Mouse (Mus musculus) cerebellum, adult 11-12 months (tissue): ENCODE measurements around the gene Elmo3.
A peak's percentile ranks its signal among the peaks of the same experiment; 100 is the strongest.

Experiments used
- DNase-seq: peaks from one replicate; pipeline ENCODE4 v3.0.0; 2022

Gene Elmo3

DNA sequence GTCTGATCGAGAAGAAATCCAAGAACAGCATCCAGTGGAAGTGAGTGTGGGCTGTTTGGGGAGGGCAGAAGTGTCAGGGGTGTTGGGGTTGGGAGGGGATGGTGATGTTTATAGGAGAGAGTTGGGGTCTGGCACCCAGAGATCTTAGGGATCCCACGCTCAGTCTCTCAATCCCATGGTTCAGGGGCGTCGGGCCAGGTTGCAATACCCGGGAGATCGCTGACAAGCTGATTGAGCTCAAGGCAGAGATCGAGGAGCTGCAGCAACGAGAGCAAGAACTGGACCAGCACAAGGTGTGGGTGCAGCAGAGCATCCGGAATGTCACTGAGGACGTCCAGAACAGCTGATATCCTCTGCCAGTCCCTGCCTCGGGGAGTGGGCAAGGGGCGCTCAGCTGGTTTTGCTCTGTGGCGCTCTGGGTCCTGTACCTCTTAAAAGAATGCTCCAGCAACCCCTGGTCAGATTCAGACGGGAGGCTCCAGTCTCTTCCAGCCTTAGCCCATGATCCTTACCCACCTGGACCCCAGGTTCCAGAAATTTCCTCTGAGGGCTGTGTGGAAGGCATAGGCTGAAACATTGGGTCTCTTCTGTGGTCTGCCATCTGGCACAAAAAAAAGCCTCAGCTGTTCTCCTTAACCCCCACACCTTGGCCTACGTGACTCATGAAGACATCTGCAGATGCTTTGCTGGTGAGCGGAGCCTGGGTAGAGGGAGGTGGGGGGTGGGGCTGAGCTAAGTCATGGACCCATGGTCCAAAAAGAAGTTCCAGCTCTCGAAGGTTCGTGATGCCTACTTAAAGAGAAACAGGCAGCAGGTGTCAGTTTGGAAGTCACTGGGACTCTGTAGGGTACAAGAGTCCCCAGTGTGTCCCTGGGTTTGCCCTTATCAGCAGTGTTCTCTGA, 6.8 kb upstream of the Elmo3 start:
- DNase-seq = peak; percentile 54

DNA sequence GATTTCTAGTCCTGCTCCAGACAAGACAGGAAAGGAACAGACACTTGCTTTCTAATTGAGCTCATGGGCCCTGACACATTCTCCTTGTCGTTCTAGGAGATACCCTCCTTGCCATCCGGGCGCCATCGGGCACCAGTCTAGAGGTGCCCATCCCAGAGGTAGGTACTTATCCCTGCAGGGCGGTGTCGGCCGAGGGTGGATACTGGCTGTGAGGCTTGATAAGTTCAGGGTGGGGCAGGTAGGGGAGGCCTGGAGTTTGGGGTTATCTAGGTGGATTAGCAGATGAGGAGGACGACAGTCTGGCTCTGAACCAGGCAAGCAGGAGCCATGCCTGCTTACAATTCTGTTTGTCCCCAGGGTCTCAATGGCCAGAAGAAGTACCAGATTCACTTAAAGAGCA, 5.4 kb upstream of the Elmo3 start:
- no peak for DNase-seq

DNA sequence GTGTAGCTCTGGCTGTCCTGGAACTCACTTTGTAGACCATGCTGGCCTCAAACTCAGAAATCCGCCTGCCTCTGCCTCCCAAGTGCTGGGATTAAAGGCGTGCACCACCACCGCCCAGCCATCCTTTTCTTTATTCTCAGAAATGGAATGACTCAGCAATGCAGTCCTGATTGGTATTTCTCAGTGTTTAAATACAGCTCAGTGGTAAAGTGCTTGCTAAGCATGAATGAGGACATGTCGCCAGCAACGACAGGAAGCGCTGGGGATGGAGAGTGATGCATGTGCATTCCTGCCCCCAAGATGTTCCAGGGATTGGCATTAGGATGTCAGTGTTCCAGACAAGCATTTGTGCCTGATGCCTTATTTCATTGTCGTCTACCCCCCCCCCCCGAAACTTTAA, 2.0 kb upstream of the Elmo3 start:
- DNase-seq = no peak

DNA sequence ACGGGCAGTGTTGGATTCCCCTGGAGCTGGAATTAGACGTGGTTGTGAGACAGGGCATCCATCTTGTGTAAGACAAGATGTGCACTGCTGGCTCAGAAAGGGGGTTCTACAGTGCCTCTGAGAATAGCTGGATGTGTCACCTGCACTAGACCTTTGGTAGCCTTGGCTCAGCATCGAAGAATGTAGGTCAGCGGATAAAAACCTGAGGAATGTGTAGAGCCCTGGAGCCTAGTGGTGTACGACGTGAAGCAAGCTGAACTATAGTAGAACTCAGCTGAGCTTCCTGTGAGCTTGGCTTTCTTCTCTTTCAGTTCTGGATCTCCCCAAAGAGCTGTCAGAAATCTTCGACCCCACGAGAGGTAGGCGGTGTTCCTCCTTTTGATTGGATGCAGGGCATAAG, 1.5 kb upstream of the Elmo3 start:
- no peak for DNase-seq

DNA sequence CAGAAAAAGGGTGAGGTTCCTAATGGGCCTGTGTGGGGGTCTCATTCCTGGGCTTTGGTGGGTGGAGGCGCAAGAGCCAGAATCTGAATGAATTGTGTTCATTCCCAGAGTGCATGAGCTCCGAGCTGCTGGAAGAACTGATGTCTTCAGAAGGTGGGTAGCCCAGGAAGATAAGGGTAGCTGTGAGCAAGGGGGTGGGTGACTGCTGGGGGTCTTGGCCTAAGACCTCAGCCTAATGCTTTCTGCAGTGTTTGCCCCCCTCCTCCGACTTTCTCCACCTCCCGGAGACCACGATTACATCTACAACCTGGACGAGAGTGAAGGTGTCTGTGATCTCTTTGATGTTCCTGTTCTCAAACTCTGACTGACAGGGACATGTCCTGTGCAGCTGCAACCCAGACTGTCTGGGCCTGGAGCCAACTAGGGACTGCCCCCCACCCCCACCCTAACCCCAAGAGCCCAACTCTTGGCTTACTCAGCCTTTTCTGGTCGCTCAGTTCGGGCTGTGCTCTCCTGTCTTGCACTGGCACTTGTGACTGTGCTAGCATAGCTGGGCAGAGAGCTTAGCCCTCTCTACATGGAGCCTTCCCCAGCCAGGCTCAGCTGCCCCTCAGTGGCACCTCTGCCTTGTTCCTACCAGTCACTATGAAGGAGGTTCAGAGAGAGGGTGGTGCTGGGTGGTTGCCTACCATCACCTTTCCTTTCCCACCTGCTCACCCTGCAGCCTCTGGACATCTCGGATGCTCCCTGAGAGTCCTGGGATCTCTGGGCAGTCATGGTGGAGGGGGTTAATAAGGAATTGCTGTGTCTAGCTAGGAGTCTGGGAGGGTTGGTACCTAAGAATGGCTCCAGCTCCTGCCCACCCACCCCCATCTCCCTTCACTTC, 833 bp upstream of the Elmo3 start:
- no peak for DNase-seq

DNA sequence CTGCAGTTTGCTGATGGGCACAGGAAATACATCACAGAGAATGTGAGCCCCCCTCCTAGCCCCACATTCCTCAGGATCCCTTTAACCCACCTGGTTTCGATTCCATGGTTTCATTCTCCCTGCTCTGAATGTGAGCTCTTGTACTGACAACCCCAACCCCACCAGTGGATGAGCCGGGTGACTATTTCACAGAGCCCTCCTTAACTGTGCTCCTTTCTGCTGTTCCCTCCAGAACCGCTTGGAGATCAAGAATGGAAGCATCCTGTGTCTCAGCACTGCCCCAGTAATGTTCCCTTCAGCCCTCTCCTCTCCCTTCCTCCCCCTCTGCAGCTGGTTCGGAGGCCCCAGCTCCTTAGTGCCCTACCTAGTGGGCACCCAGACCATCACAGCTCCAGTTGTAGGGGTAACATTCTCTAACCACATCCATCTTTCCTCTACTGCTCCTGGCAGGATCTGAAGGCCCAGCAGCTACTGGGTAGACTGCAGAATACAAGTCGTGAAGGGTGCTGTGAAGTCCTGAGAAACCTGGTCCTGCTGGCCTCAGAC, 818 bp downstream of the Elmo3 start:
- peak; percentile 56 for DNase-seq

DNA sequence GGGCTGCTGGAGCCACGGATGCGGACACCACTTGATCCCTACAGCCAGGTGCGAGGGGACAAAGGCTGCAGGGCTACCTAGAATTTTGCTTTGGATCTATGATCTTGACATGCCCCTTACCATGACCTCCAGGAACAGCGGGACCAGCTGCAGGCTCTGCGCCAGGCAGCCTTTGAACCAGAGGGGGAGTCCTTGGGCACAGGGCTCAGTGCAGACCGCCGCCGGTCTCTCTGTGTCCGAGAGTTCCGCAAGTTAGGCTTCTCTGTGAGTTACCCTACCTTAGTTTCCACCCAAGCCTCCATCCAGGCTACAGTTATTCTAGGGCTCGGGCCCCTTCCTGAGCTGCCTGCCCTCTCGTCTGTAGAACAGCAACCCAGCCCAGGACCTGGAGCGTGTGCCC, 2.3 kb downstream of the Elmo3 start:
- DNase-seq = peak; percentile 60

DNA sequence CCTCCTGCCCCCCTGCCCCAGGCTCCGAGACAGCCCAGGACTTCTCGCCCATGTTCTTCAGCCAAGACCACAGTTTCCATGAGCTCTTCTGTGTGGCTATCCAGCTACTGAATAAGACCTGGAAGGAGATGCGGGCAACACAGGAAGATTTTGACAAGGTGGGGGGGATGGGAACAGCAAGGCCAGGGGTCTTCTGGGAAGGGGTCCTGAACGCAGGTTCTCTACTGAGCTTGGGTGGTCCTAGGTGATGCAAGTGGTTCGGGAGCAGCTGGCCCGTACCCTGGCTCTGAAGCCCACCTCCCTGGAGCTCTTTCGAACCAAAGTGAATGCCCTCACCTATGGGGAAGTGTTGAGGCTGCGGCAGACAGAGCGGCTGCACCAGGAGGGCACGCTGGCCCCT, 3.0 kb downstream of the Elmo3 start:
- peak; percentile 69 for DNase-seq

DNA sequence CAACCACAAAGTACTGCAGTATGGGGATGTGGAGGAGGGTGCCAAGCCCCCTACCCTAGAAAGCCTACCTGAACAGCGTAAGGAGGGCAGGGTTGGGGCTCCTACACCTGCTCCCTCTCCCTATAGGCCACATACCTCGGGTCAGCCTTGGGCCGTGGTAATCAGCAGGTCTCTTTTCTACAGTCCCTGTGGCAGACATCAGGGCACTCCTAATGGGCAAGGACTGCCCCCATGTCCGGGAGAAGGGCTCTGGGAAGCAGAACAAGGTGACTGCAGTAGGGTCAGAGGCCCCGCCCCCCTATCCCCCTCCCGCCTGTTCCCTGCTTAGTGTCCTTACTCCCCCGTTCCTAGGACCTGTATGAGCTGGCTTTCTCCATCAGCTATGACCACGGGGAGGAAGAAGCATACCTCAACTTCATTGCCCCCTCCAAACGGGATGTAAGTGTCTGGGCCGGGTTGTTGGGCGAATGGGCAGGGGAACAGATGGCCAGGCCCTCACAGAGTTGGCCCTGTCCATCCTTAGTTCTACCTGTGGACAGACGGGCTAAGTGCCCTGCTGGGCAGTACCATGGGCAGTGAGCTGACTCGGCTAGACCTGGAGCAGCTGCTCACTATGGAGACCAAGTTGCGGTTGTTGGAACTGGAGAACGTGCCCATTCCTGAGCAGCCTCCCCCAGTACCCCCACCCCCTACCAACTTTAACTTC, 3.9 kb downstream of the Elmo3 start:
- peak; percentile 98 for DNase-seq

DNA sequence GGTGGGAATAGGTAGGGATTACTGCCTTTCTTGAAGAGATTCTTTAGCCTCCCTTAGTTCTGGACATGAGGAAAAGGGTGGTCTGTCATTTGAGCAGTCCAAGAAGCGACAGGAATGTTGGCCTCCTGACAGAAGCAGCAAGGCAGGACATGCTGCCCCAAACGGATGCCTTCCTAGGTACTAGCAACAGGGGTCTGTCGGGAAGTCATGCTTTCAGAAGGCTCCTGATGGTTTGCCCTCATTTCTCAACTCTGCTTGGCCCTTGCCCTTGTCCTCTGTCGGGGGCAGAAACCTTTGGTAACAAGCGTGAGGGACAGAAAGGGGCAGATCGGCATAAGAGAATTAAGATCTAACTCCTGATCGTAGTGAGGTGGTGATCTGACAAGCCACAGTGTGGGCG, 4.7 kb downstream of the Elmo3 start:
- DNase-seq = peak; percentile 69

DNA sequence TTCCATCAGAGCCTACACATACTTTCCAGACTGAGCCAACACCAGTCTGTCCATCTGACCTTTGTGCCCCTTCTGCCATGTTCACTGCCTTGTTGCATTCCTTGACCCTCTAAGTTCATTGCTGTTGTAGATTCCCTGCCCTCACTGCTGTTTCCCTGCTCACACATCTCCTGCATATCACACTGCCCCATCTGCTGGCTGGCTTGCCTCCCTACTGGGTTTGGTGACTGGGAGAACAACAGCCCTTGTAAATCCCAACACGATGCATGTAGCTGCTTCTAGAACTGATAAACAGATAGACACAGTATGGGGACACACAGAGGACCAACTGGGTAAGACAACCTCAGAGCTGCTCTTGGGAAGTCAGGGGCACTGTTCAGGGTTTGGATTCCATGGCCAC, 6.3 kb downstream of the Elmo3 start:
- DNase-seq = no peak

DNA sequence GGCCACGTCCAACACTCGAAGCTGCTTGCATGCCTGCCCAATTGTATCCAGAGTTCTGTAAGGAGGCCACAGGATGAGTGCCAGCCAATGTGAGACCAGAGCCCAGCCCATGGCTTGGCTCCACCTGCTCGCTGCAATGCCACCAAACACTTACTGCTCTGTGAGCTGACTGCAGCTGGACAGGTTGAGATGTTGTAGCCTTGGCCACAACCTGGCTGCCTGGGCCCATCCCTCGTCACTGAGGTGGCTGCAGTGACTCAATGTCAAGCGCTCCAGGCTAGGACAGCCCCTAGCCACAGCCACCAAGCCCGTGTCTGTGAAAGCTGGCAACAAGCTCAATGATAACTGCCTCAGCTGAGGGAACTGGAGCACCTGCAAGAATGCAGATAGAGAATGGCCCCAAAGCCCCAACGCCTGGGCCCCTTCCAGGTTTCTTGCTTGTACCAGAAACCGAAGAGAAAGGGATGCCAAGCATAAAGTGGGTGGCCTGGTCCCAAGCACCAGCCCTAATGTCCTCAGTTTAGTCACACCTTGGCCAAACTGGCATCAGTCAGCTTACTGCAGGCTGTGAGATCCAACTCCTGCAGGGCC, 7.6 kb downstream of the Elmo3 start:
- peak; percentile 70 for DNase-seq

DNA sequence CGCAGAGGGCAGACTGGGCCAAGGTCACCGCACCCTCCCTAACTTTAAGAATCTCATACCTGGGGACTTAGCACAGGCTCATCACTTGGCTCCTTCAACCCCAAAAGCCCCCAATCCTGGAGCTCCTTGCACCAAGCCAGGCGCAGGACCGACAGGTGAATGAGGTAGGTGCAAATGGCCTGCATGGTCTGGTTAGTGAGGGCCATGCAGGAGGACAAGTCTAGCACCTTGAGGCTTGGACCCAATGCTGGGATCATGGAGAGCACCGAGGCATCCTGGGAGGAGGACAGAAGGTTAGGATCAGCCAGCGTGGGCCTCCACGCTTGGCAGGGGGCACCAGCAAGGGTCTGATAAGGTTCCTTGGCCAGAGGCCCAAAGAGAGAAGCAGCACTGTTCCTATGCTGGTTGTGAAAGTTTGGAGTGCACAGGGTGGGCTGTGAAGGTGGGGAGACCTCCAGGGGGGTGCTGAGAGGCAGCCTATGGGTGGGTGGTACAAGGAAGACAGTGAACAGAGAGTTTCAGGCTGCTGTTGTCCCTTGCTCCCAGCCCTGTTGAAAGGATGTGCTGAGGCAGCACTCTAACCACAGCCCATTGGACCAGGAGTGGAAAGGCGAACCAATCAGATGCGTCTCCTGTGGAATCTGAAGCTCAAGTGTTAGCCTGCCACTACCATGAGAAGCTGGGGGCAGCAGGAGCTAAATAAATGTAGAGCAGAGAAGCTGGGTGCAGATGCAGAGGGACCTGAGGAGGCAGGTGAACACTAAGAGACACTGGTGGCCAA, 8.4 kb downstream of the Elmo3 start:
- DNase-seq = no peak

DNA sequence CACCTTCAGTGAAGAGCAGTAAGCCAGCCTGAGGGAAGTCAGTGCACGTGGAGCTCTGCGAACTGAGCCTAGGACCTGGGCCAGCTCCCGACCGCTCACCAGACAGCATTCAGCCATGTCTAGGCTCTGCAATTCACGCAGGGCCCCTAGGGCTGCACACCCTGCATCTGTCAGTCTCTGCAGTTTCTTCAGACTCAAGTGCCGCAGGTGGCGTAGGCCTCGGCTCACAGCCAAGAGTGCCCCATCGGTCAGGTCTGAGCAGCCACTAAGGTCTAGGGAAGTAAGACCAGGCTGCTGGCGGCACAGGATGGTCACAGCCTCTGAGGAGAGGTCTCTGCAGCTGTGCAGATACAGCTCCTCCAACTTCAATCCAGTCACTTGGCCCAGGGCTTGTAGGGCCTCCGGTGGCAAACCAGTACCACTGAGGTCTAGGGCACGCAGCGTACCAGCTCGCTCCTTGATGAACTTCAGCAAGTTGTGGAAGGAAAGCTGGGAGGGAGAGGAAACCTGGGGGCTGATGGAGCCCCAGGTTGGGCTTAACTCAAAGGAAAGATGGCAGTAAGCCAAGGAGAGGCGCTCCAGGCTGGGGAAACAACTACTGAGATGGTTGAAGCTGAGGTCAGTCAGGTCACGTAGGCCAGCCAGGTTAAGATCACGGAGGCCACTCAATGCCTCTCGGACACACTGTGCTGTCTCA, 9.8 kb downstream of the Elmo3 start:
- DNase-seq = peak; percentile 78

DNA sequence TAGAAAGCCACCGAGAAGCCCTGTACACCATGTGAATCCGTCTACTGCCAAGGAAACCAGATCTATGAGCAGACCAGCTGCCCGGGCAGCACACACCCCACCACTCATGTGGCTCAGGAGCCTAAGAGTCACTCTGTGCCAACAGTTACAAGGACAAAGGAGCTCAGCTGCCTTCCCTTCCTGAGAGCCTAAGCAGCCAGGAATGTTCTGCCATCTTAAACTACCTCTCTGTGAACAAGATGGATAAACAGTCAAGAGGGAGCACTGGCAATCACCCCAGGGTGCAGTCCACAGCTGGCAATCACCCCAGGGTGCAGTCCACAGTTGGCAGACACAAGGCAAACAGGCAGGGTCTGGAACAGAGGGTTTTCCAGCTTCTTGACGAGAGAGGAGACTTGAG, 12.5 kb downstream of the Elmo3 start:
- DNase-seq = no peak

DNA sequence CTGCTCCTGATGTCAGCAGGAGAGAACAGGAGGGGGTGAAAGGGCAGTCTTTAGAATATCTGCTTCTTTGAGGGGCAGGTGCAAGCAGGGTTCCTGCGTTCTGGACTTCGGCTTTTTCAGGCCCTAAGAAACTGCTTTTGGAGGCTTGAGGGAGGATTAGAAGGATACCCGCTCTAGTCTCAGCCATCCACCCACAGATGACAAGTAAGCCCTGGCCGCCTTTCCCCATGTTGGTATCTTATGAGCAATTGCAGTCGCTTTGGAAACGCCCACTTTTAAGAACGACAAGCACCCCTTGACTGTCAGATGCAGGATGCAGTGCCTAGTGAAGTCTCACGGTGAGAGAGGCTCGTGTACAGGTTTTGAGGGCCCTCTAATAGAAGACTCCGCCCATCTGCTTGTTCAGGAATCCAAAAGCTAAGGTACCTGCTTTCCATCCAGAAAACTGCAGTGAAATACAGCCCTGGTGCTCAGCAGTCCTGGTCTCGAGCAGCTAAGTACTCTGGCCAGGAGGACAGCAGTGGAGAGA, 13.3 kb downstream of the Elmo3 start:
- no peak for DNase-seq

DNA sequence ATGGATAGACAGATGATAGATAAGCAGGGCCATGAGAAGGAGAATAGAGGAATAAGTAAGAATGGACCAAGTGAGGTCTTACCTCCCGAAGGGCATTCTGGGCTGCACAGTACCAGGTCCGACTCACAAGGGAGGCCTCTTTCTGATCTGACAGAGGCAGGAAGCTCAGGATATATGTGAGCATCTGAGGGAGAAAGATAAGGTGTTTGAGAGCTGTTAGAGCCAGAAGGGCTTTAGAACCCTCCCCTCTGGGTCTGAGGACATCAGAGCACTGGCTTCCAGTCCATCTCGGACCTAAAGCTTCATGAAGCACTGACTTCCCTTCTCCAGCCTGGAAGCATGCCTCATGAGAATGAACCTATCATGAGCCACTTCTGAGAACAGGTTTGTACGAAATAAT, 17.8 kb downstream of the Elmo3 start:
- no peak for DNase-seq

DNA sequence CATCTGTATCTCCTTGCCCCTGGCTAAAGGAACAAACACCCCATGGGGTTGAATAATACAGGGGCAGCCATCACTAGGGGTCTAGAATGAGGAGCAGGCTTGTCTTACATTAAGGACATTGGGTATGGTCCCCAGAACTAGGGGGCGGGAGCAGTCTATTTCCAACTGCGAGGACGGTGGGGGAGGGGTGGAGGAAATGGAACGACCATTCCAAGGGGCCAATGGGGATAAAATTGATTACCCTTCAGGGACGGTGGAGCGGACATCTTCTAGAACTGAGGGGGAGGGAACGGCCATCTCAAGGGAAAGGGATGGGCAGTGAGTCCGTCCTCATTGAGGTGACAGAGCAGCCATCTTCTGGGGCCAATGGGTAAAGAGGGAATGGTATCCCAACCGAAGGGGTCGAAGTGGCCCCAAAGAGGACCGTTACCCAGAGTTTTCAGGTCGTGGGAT, 20.3 kb downstream of the Elmo3 start:
- DNase-seq = peak; percentile 51

DNA sequence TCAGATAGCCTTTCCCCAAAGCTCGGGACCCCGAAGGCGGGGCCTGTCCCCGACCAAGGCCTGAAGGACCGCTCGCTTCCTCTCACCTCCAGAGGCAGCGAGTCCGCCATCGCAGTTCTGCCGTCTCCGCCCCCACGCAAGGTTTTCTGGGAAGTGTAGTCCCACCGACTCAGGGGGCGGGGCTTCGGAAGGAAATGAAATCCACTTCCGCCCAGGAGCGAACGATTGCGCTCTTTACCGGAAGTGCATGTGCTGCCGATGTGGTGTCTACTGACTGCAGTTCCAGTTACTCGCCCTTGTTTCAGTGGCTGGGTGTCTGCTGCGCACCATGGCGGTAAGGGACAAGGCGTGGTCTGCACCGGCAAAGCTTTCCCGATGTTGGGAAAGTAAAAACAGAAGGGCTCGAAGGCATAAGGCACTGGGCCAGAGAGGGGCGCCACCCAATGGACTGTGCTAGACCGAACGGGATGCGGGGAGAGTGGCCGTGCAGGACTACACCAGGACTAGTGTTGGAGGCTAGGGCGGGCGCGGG, 20.8 kb downstream of the Elmo3 start, which contains the start of the genes Lrrc29 and Tmem208:
Lrrc29 (minus strand) TSS at position 138 of the 532 bp plus-strand sequence.
Tmem208 (plus strand) TSS at position 214 of the 532 bp plus-strand sequence.
- peak; percentile 97 for DNase-seq

DNA sequence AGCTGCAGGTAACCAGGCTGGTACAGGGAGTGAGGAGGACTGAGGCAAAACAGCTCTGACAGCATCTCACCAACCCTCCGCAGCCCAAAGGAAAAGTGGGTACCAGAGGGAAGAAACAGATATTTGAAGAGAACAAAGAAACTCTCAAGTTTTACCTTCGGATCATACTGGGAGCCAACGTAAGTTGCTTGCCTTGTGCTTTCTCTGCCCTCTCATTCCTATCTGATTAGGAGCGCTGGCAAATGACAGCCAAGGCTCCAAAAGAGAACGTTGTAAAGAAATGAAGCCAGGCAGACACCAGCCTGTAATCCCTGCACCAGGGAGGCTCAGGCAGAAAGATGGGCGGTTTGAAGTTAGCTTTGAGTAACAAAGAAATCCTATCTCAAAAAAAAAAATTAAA, 21.6 kb downstream of the Elmo3 start:
- no peak for DNase-seq
